Mouse (Mus musculus): ENCODE data around the gene Fmnl2.

The Fmnl2 gene

GRCm38 (mm10) chr2:52864635-52865034 lies 7.0 kb downstream of the Fmnl2 start:
- no peak for DNase-seq (ENCODE audit: low read depth, low spot score)

- DNase-seq (ENCODE audit: low read depth, low spot score), result no peak
Measured at GRCm38 (mm10) chr2:52866151-52866550, 8.5 kb downstream of the Fmnl2 start.

- no peak for DNase-seq (ENCODE audit: low read depth, low spot score)
Measured at GRCm38 (mm10) chr2:52867781-52868180, 10.1 kb downstream of the Fmnl2 start.

- DNase-seq (ENCODE audit: low read depth, low spot score), result no peak
Measured at GRCm38 (mm10) chr2:52868181-52868580, 10.5 kb downstream of the Fmnl2 start.

GRCm38 (mm10) chr2:52872636-52873035 lies 15.0 kb downstream of the Fmnl2 start:
- no peak for DNase-seq (ENCODE audit: low read depth, low spot score)

GRCm38 (mm10) chr2:52873276-52874063 lies 15.8 kb downstream of the Fmnl2 start:
- no peak for DNase-seq (ENCODE audit: low read depth, low spot score)

GRCm38 (mm10) chr2:52874721-52875120 lies 17.1 kb downstream of the Fmnl2 start:
- no peak for DNase-seq (ENCODE audit: low read depth, low spot score)

GRCm38 (mm10) chr2:52875801-52876200 lies 18.1 kb downstream of the Fmnl2 start:
- DNase-seq (ENCODE audit: low read depth, low spot score), result no peak

- DNase-seq (ENCODE audit: low read depth, low spot score), result no peak
Measured at GRCm38 (mm10) chr2:52883401-52883800, 25.7 kb downstream of the Fmnl2 start.

- no peak for DNase-seq (ENCODE audit: low read depth, low spot score)
Measured at GRCm38 (mm10) chr2:52884082-52884481, 26.4 kb downstream of the Fmnl2 start.

GRCm38 (mm10) chr2:52885071-52885470 lies 27.4 kb downstream of the Fmnl2 start:
- no peak for DNase-seq (ENCODE audit: low read depth, low spot score)

- no peak for DNase-seq (ENCODE audit: low read depth, low spot score)
Measured at GRCm38 (mm10) chr2:52887281-52887680, 29.6 kb downstream of the Fmnl2 start.

- no peak for DNase-seq (ENCODE audit: low read depth, low spot score)
Measured at GRCm38 (mm10) chr2:52891115-52891514, 33.5 kb downstream of the Fmnl2 start.

GRCm38 (mm10) chr2:52891744-52892143 lies 34.1 kb downstream of the Fmnl2 start:
- DNase-seq (ENCODE audit: low read depth, low spot score), result no peak

GRCm38 (mm10) chr2:52894983-52895621 lies 37.4 kb downstream of the Fmnl2 start:
- no peak for DNase-seq (ENCODE audit: low read depth, low spot score)

GRCm38 (mm10) chr2:52896995-52897394 lies 39.3 kb downstream of the Fmnl2 start:
- no peak for DNase-seq (ENCODE audit: low read depth, low spot score)

GRCm38 (mm10) chr2:52900780-52901179 lies 43.1 kb downstream of the Fmnl2 start:
- no peak for DNase-seq (ENCODE audit: low read depth, low spot score)

GRCm38 (mm10) chr2:52901300-52902013 lies 43.8 kb downstream of the Fmnl2 start:
- DNase-seq (ENCODE audit: low read depth, low spot score), result no peak

GRCm38 (mm10) chr2:52902456-52902855 lies 44.8 kb downstream of the Fmnl2 start:
- no peak for DNase-seq (ENCODE audit: low read depth, low spot score)

- no peak for DNase-seq (ENCODE audit: low read depth, low spot score)
Measured at GRCm38 (mm10) chr2:52903228-52903963, 45.7 kb downstream of the Fmnl2 start.

GRCm38 (mm10) chr2:52904526-52904925 lies 46.9 kb downstream of the Fmnl2 start:
- DNase-seq (ENCODE audit: low read depth, low spot score), result no peak

- no peak for DNase-seq (ENCODE audit: low read depth, low spot score)
Measured at GRCm38 (mm10) chr2:52913311-52913710, 55.7 kb downstream of the Fmnl2 start.
